Mouse (Mus musculus) stomach, postnatal 0 days (tissue): Measurements from ENCODE around the gene Erf. TPM values are rescaled to one million over a fixed set of nuclear protein-coding genes. Genes with fewer than 3 reads are reported as not detected.

Experiments
- ATAC-seq: fragments of 200-750 bp; cut with Nextera tagmentation; 2 replicates; pipeline ENCODE4 v1.8.0; 2017; ENCODE audit not compliant: low FRiP score, low TSS enrichment
- DNase-seq: peaks from one replicate; pipeline ENCODE4 v3.0.0-alpha.2; 2016; ENCODE audit warnings: low spot score
- H3K27ac ChIP-seq: fragments of 300-500 bp; sonication (generic); replicated peaks from 2 replicates; pipeline ENCODE4 v1.5.1; 2014; ENCODE audit warnings: mild to moderate bottlenecking, control low read depth
- H3K27me3 ChIP-seq: fragments of 300-500 bp; sonication (generic); 2 replicates; pipeline ENCODE4 v1.6.1; 2014; ENCODE audit warnings: low read length; ENCODE audit not compliant: control insufficient read depth, insufficient read depth
- H3K36me3 ChIP-seq: fragments of 300-500 bp; sonication (generic); 2 replicates; pipeline ENCODE4 v1.6.1; 2014; ENCODE audit warnings: low read length, mixed read lengths; ENCODE audit not compliant: control insufficient read depth, insufficient read depth
- H3K4me1 ChIP-seq: fragments of 300-500 bp; sonication (generic); replicated peaks from 2 replicates; pipeline ENCODE4 v1.6.1; 2014; ENCODE audit warnings: antibody characterized with exemption; ENCODE audit not compliant: control insufficient read depth, insufficient read depth
- H3K4me2 ChIP-seq: fragments of 300-500 bp; sonication (generic); replicated peaks from 2 replicates; pipeline ENCODE4 v1.6.1; 2014; ENCODE audit warnings: low read depth, mild to moderate bottlenecking, control low read depth, moderate library complexity
- H3K4me3 ChIP-seq: fragments of 300-500 bp; sonication (generic); 2 replicates; pipeline ENCODE4 v1.5.1; 2014; ENCODE audit warnings: low read depth, low read length, control low read depth
- H3K9ac ChIP-seq: fragments of 300-500 bp; sonication (generic); 2 replicates; pipeline ENCODE4 v1.6.1; 2014; ENCODE audit warnings: mild to moderate bottlenecking, low read length, control low read depth, mixed read lengths
- H3K9me3 ChIP-seq: fragments of 300-500 bp; sonication (generic); 2 replicates; pipeline ENCODE4 v1.6.1; 2016; ENCODE audit warnings: low read length; ENCODE audit not compliant: control insufficient read depth
- CTCF ChIP-seq: IDR thresholded peaks from 2 replicates; pipeline ENCODE4 v1.5.1; 2016; ENCODE audit warnings: antibody characterized with exemption, low read depth, mild to moderate bottlenecking, moderate library complexity
- EP300 ChIP-seq: optimal IDR thresholded peaks from 2 replicates; pipeline ENCODE3; 2016; ENCODE audit warnings: antibody characterized with exemption
- WGBS: fragments of 180-500 bp; shearing (Covaris S2); extraction: QIAGEN DNeasy Blood & Tissue Kit; methylation state at CpG from one replicate; pipeline ENCODE4 v1.1.7; 2014; 5-methylcytosine and 5-hydroxymethylcytosine counted together
- polyA plus RNA-seq: library from polyadenylated mRNA; unstranded; fragments of >200 nt; fragmentation: Nextera tagmentation; extraction: Ambion mirVana; gene quantifications from 2 replicates; pipeline ENCODE4 v1.2.1, GENCODE M21; 2015

Gene Erf
- polyA plus RNA-seq, 1 experiment from 2014 or later: 8.1 TPM

GRCm38 (mm10) chr7:25273259-25274241 is 23.0 kb upstream of the Erf start:
- 82% methylated on average over 22 of the region's 22 CpGs for WGBS
- peaks cover 15% of the 10 kb centered on the region for H3K36me3 ChIP-seq
- no peaks in the 10 kb centered on the region for H3K9me3 ChIP-seq
- H3K4me3 ChIP-seq: no peak overlapping the region
- ATAC-seq (no peak), DNase-seq (no peak)
- H3K9ac ChIP-seq: no peak overlapping the region
- H3K4me1 ChIP-seq: peaks cover 6% of the 10 kb centered on the region
- H3K4me2 ChIP-seq: no peak overlapping the region; the same call in 1 of the 2 replicates
- no peak overlapping the region for H3K27ac ChIP-seq
- TF ChIP-seq CTCF (no peak), EP300 (no peak)
- no peaks in the 10 kb centered on the region for H3K27me3 ChIP-seq

DNA sequence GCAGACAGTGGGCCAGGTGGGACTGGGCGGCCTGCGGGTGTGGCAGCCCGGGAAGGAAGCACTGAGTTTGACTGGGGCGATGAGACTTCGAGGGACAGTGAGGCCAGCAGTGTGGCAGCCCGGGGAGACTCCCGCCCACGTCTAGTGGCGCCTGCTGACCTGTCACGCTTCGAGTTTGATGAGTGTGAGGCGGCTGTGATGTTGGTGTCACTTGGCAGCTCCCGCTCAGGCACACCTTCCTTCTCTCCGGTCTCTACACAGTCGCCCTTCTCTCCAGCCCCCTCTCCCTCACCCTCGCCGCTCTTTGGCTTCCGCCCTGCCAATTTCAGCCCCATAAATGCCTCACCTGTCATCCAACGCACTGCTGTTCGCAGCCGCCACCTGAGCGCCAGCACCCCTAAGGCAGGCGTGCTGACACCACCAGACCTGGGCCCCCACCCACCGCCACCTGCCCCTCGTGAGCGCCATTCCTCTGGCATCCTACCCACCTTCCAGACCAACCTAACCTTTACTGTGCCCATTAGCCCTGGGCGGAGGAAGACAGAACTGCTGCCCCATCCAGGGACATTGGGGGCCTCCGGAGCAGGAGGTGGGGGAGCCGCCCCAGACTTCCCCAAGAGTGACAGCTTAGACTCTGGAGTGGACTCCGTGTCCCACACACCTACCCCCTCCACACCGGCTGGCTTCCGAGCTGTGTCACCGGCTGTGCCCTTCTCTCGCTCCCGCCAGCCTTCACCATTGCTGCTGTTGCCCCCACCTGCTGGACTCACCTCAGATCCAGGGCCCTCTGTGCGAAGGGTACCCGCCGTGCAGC is 22.1 kb upstream of the Erf start:
- Histone ChIP-seq H3K4me1 (peaks cover 6% of the 10 kb centered on the region), H3K27me3 (no peaks in the 10 kb centered on the region), H3K4me3 (no peak overlapping the region), H3K4me2 (no peak overlapping the region), H3K36me3 (peaks cover 15% of the 10 kb centered on the region), H3K9ac (no peak overlapping the region), H3K9me3 (no peaks in the 10 kb centered on the region), H3K27ac (no peak overlapping the region)
- ATAC-seq (no peak), DNase-seq (no peak)
- TF ChIP-seq EP300: no peak
- no peak for TF ChIP-seq CTCF
- 87% methylated on average over 37 of the region's 38 CpGs for WGBS

DNA sequence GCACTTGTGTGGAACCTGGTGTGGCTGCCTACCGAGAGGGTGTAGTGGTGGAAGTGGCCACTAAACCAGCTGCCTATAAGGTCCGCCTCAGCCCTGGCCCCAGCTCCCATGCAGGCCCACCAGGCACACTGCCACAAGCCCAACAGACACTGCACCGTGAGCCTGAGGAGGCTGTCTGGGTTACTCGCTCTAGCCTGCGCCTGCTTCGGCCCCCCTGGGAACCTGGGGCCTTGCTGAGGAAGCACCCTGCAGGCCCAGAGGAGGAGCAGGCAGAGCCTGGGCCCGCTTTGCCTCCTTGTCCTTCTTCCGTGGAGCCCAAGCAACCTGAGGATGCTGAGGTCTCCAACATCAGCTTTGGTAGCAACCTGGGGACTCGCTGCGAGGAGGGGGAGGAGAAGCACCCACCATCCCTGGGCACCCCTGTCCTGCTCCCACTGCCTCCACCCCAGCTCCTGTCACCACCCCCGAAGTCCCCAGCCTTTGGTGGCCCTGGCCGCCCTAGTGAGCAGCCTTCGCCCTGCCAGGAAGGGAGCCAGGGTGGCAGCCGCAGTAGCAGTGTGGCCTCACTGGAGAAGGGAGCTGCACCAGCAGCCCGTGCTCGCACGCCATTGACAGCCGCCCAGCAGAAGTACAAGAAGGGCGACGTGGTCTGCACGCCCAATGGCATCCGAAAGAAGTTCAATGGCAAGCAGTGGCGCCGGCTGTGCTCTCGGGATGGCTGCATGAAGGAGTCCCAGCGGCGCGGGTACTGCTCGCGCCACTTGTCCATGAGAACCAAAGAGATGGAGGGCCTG is 21.3 kb upstream of the Erf start:
- Histone ChIP-seq H3K4me3 (no peak overlapping the region), H3K9me3 (no peaks in the 10 kb centered on the region), H3K27ac (no peak overlapping the region), H3K27me3 (no peaks in the 10 kb centered on the region), H3K4me1 (peaks cover 8% of the 10 kb centered on the region), H3K36me3 (peaks cover 15% of the 10 kb centered on the region), H3K9ac (no peak overlapping the region), H3K4me2 (no peak overlapping the region)
- TF ChIP-seq EP300 (no peak), CTCF (no peak)
- no peak for ATAC-seq
- DNase-seq: no peak
- whole genome bisulfite sequencing: 89% methylated on average over 29 of the region's 30 CpGs

GRCm38 (mm10) chr7:25270652-25271633 is 20.4 kb upstream of the Erf start:
- no peak overlapping the region for H3K9ac ChIP-seq
- no peaks in the 10 kb centered on the region for H3K9me3 ChIP-seq
- H3K36me3 ChIP-seq: peaks cover 15% of the 10 kb centered on the region
- H3K4me2 ChIP-seq: no peak overlapping the region
- no peak for ATAC-seq
- H3K27ac ChIP-seq: no peak overlapping the region
- no peak overlapping the region for H3K4me3 ChIP-seq
- 91% methylated on average over 35 of the region's 35 CpGs for WGBS
- TF ChIP-seq CTCF (no peak), EP300 (no peak)
- no peak for DNase-seq
- no peaks in the 10 kb centered on the region for H3K27me3 ChIP-seq
- peaks cover 9% of the 10 kb centered on the region for H3K4me1 ChIP-seq
